Mouse (Mus musculus): Measurements from ENCODE around the gene Gm14226. TPM values are rescaled to one million over a fixed set of nuclear protein-coding genes. Genes with fewer than 3 reads are reported as not detected.

Gene Gm14226
- total and polyA plus RNA-seq, 2 experiments from 2014 or later, result 0.05 TPM; not detected in 1

GRCm38 (mm10) chr2:155030831-155031230 lies 12.8 kb downstream of the Gm14226 start:
- 67% methylated on average over 7 of the region's 7 CpGs for WGBS
- Histone ChIP-seq H3K9ac (no peak overlapping the region), H3K27ac (ENCODE audit: low read depth, low read length) (no peak overlapping the region), H3K4me1 (ENCODE audit: insufficient read depth) (no peaks in the 10 kb centered on the region), H3K9me3 (ENCODE audit: low read length) (no peaks in the 10 kb centered on the region), H3K27me3 (ENCODE audit: insufficient read depth, low read length) (no peaks in the 10 kb centered on the region), H3K36me3 (ENCODE audit: insufficient read depth) (no peaks in the 10 kb centered on the region), H3K4me3 (ENCODE audit: low read depth, low read length) (no peak overlapping the region), H3K4me2 (ENCODE audit: low read depth) (no peak overlapping the region)
- no peak for DNase-seq
- no peak for TF ChIP-seq CTCF (IDR thresholded peaks at IDR 0.05; ENCODE audit: low read depth)
- no peak for ATAC-seq

GRCm38 (mm10) chr2:155032938-155033710 lies 15.1 kb downstream of the Gm14226 start:
- Histone ChIP-seq H3K4me3 (ENCODE audit: low read depth, low read length) (no peak overlapping the region), H3K27ac (ENCODE audit: low read depth, low read length) (no peak overlapping the region), H3K36me3 (ENCODE audit: insufficient read depth) (no peaks in the 10 kb centered on the region), H3K4me2 (ENCODE audit: low read depth) (no peak overlapping the region), H3K27me3 (ENCODE audit: insufficient read depth, low read length) (no peaks in the 10 kb centered on the region), H3K4me1 (ENCODE audit: insufficient read depth) (no peaks in the 10 kb centered on the region), H3K9me3 (ENCODE audit: low read length) (no peaks in the 10 kb centered on the region), H3K9ac (no peak overlapping the region)
- 41% methylated on average over 19 of the region's 19 CpGs for WGBS
- no peak for TF ChIP-seq CTCF (IDR thresholded peaks at IDR 0.05; ENCODE audit: low read depth)
- no peak for ATAC-seq
- DNase-seq, result no peak

GRCm38 (mm10) chr2:155039956-155040355 lies 21.9 kb downstream of the Gm14226 start:
- no peaks in the 10 kb centered on the region for H3K36me3 ChIP-seq (ENCODE audit: insufficient read depth)
- 69% methylated on average over 4 of the region's 4 CpGs for WGBS
- no peak overlapping the region for H3K4me3 ChIP-seq (ENCODE audit: low read depth, low read length)
- H3K4me2 ChIP-seq (ENCODE audit: low read depth), result no peak overlapping the region
- DNase-seq (no peak), ATAC-seq (no peak)
- TF ChIP-seq CTCF (IDR thresholded peaks at IDR 0.05; ENCODE audit: low read depth), result no peak
- no peaks in the 10 kb centered on the region for H3K4me1 ChIP-seq (ENCODE audit: insufficient read depth)
- H3K27me3 ChIP-seq (ENCODE audit: insufficient read depth, low read length), result no peaks in the 10 kb centered on the region; the same call in 1 of the 2 replicates
- H3K27ac ChIP-seq (ENCODE audit: low read depth, low read length), result no peak overlapping the region
- no peak overlapping the region for H3K9ac ChIP-seq
- H3K9me3 ChIP-seq (ENCODE audit: low read length), result no peaks in the 10 kb centered on the region

GRCm38 (mm10) chr2:155044542-155044941 lies 26.5 kb downstream of the Gm14226 start:
- DNase-seq, result no peak
- TF ChIP-seq CTCF (IDR thresholded peaks at IDR 0.05; ENCODE audit: low read depth), result no peak
- Histone ChIP-seq H3K4me2 (ENCODE audit: low read depth) (no peak overlapping the region), H3K9me3 (ENCODE audit: low read length) (no peaks in the 10 kb centered on the region), H3K27me3 (ENCODE audit: insufficient read depth, low read length) (no peaks in the 10 kb centered on the region; the same call in 1 of the 2 replicates), H3K27ac (ENCODE audit: low read depth, low read length) (no peak overlapping the region), H3K9ac (no peak overlapping the region), H3K4me1 (ENCODE audit: insufficient read depth) (no peaks in the 10 kb centered on the region), H3K4me3 (ENCODE audit: low read depth, low read length) (no peak overlapping the region), H3K36me3 (ENCODE audit: insufficient read depth) (no peaks in the 10 kb centered on the region)
- no peak for ATAC-seq
- 86% methylated on average over 3 of the region's 3 CpGs for WGBS

GRCm38 (mm10) chr2:155045075-155045474 lies 27.0 kb downstream of the Gm14226 start:
- Histone ChIP-seq H3K27ac (ENCODE audit: low read depth, low read length) (no peak overlapping the region), H3K4me2 (ENCODE audit: low read depth) (no peak overlapping the region), H3K9me3 (ENCODE audit: low read length) (no peaks in the 10 kb centered on the region), H3K9ac (no peak overlapping the region), H3K27me3 (ENCODE audit: insufficient read depth, low read length) (no peaks in the 10 kb centered on the region; the same call in 1 of the 2 replicates), H3K36me3 (ENCODE audit: insufficient read depth) (no peaks in the 10 kb centered on the region), H3K4me3 (ENCODE audit: low read depth, low read length) (no peak overlapping the region), H3K4me1 (ENCODE audit: insufficient read depth) (peaks cover 2% of the 10 kb centered on the region; the same call in 1 of the 2 replicates)
- ATAC-seq (no peak), DNase-seq (no peak)
- 70% methylated on average over 3 of the region's 3 CpGs for WGBS
- TF ChIP-seq CTCF (IDR thresholded peaks at IDR 0.05; ENCODE audit: low read depth), result no peak

GRCm38 (mm10) chr2:155046803-155047202 lies 28.7 kb downstream of the Gm14226 start:
- Histone ChIP-seq H3K4me2 (ENCODE audit: low read depth) (no peak overlapping the region), H3K4me1 (ENCODE audit: insufficient read depth) (peaks cover 8% of the 10 kb centered on the region), H3K27ac (ENCODE audit: low read depth, low read length) (no peak overlapping the region), H3K4me3 (ENCODE audit: low read depth, low read length) (no peak overlapping the region), H3K36me3 (ENCODE audit: insufficient read depth) (no peaks in the 10 kb centered on the region), H3K27me3 (ENCODE audit: insufficient read depth, low read length) (no peaks in the 10 kb centered on the region; the same call in 1 of the 2 replicates), H3K9ac (no peak overlapping the region), H3K9me3 (ENCODE audit: low read length) (no peaks in the 10 kb centered on the region)
- DNase-seq, result no peak
- WGBS, result 81% methylated on average over 2 of the region's 2 CpGs
- no peak for TF ChIP-seq CTCF (IDR thresholded peaks at IDR 0.05; ENCODE audit: low read depth)
- ATAC-seq, result no peak

- H3K36me3 ChIP-seq (ENCODE audit: insufficient read depth), result no peaks in the 10 kb centered on the region
- no peak overlapping the region for H3K4me2 ChIP-seq (ENCODE audit: low read depth)
- DNase-seq (no peak), ATAC-seq (no peak)
- no peaks in the 10 kb centered on the region; the same call in 1 of the 2 replicates for H3K27me3 ChIP-seq (ENCODE audit: insufficient read depth, low read length)
- H3K4me3 ChIP-seq (ENCODE audit: low read depth, low read length), result no peak overlapping the region
- no peaks in the 10 kb centered on the region for H3K9me3 ChIP-seq (ENCODE audit: low read length)
- no peak overlapping the region for H3K27ac ChIP-seq (ENCODE audit: low read depth, low read length)
- WGBS, result 64% methylated on average over 7 of the region's 7 CpGs
- no peak overlapping the region for H3K9ac ChIP-seq
- TF ChIP-seq CTCF (IDR thresholded peaks at IDR 0.05; ENCODE audit: low read depth), result no peak
- peaks cover 8% of the 10 kb centered on the region for H3K4me1 ChIP-seq (ENCODE audit: insufficient read depth)
Measured at GRCm38 (mm10) chr2:155047452-155048178, 29.5 kb downstream of the Gm14226 start.

All from forebrain, postnatal 0 days (tissue).